Mouse (Mus musculus) limb, embryonic 14.5 days (tissue): ENCODE results near the gene Asf1a. TPM values are rescaled to one million over a fixed set of nuclear protein-coding genes. Genes with fewer than 3 reads are reported as not detected.

Source experiments
- ATAC-seq: fragments of 200-750 bp; cut with Nextera tagmentation; 2 replicates; pipeline ENCODE4 v1.8.0; 2017; ENCODE audit warnings: low read depth, moderate number of reproducible peaks, moderate TSS enrichment; ENCODE audit not compliant: low FRiP score
- DNase-seq: peaks from one replicate; pipeline ENCODE4 v3.0.0-alpha.2; 2015; ENCODE audit warnings: low spot score
- H3K27ac ChIP-seq: fragments of 300-500 bp; sonication (generic); replicated peaks from 2 replicates; pipeline ENCODE4 v1.5.1; 2014; ENCODE audit warnings: low read depth, mild to moderate bottlenecking, low read length, moderate library complexity, mixed read lengths
- H3K27me3 ChIP-seq: fragments of 300-500 bp; sonication (generic); 2 replicates; pipeline ENCODE4 v1.6.1; 2014; ENCODE audit warnings: low read length, mixed read lengths; ENCODE audit not compliant: control insufficient read depth, insufficient read depth
- H3K36me3 ChIP-seq: fragments of 300-500 bp; sonication (generic); 2 replicates; pipeline ENCODE4 v1.6.1; 2014; ENCODE audit warnings: mild to moderate bottlenecking, low read length, moderate library complexity, mixed read lengths; ENCODE audit not compliant: control insufficient read depth, insufficient read depth
- H3K4me1 ChIP-seq: fragments of 300-500 bp; sonication (generic); 2 replicates; pipeline ENCODE4 v1.6.1; 2014; ENCODE audit warnings: antibody characterized with exemption, low read length, mixed read lengths; ENCODE audit not compliant: control insufficient read depth, insufficient read depth
- H3K4me2 ChIP-seq: fragments of 300-500 bp; sonication (generic); replicated peaks from 2 replicates; pipeline ENCODE4 v1.6.1; 2014; ENCODE audit warnings: low read depth, mild to moderate bottlenecking, low read length, moderate library complexity; ENCODE audit not compliant: severe bottlenecking
- H3K4me3 ChIP-seq: fragments of 300-500 bp; sonication (generic); replicated peaks from 2 replicates; pipeline ENCODE4 v1.5.1; 2014; ENCODE audit warnings: low read length
- H3K9ac ChIP-seq: fragments of 300-500 bp; sonication (generic); 2 replicates; pipeline ENCODE4 v1.6.1; 2014; ENCODE audit warnings: mild to moderate bottlenecking, low read depth, low read length, moderate library complexity; ENCODE audit not compliant: severe bottlenecking
- H3K9me3 ChIP-seq: fragments of 300-500 bp; sonication (generic); 2 replicates; pipeline ENCODE4 v1.6.1; 2016; ENCODE audit warnings: low read length; ENCODE audit not compliant: control insufficient read depth
- POLR2A ChIP-seq: fragments of 200-500 bp; IDR thresholded peaks from 2 replicates; pipeline ENCODE4 v1.8.0; 2012; ENCODE audit warnings: inconsistent platforms, mild to moderate bottlenecking, moderate library complexity, borderline replicate concordance; ENCODE audit not compliant: insufficient read depth, insufficient read length; ENCODE audit errors: extremely low read depth
- WGBS: fragments of 180-500 bp; shearing (Covaris S2); extraction: QIAGEN DNeasy Blood & Tissue Kit; methylation state at CpG from one replicate; pipeline ENCODE4 v1.1.7; 2014; 5-methylcytosine and 5-hydroxymethylcytosine counted together
- polyA plus RNA-seq, 2 experiments: library from polyadenylated mRNA; depleted of rRNA in 1 of 2; stranded (reverse) in 1 of 2; unstranded in 1 of 2; fragments of >200 nt; fragmentation: Nextera tagmentation in 1 of 2; extraction: Ambion mirVana in 1 of 2; gene quantifications; 2 replicates each; pipeline versions ENCODE4 v1.2.1 to v1.2.3; 2012 to 2014

The Asf1a gene
- polyA plus RNA-seq, 2 experiments: 61.2 to 109 TPM

DNA sequence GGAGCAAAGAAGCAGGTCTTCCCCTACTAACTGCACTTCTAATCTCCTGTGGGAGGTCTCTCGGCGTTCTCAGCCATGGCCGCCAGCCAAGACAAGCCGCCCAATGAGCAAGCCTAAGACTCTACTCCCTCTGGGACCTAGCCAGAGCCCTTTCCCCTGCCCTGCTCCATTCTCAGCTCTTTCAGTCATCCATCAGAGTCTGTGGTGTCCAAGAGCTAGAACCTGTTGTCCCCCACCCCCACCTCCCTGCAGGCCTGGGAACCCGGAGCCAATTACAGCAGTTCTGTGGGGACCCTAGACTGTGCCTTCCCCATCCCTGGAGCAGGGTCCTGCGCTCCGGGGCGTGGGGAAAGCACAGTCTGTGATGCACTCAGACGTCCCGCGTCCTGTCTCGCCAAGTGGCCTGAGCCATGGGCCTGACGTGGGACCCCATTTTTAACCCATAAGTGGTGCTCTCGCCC, 15.9 kb upstream of the Asf1a start:
- WGBS: 20% methylated on average over 14 of the region's 14 CpGs
- Histone ChIP-seq H3K27me3 (no peaks in the 10 kb centered on the region), H3K4me1 (peaks cover 9% of the 10 kb centered on the region), H3K4me3 (peak overlapping the region; percentile 37), H3K36me3 (no peaks in the 10 kb centered on the region), H3K9ac (peak overlapping the region; percentile 53), H3K27ac (no peak overlapping the region; the same call in 1 of the 2 replicates), H3K4me2 (peak overlapping the region; percentile 75), H3K9me3 (no peaks in the 10 kb centered on the region)
- ATAC-seq (peak; percentile 75), DNase-seq (peak; percentile 75)
- TF ChIP-seq POLR2A: no peak

DNA sequence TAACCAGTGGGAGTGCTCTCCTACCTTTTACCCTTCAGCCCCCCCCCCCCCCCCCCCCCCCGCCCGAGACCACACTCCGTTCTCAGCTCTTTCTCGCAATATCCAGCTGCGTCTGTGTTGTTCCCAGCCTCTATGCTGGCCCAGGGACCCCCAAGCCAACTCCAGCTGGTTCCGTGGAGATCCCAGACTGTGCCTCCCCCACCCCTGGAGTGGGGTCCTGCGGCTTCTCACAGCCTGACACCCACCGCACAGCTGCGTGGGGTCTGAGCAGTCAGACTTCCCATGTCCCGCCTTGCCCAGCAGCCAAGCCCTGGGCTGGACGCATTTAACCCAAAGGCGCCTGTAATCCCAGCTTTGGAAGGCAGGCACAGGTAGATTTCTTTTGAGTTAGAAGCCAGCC, 15.5 kb upstream of the Asf1a start:
- no peaks in the 10 kb centered on the region for H3K9me3 ChIP-seq
- H3K4me2 ChIP-seq: peak overlapping the region; percentile 75
- H3K36me3 ChIP-seq: no peaks in the 10 kb centered on the region
- peak overlapping the region; percentile 53 for H3K9ac ChIP-seq
- H3K4me1 ChIP-seq: peaks cover 9% of the 10 kb centered on the region
- no peak overlapping the region for H3K27ac ChIP-seq
- no peak for DNase-seq
- no peaks in the 10 kb centered on the region for H3K27me3 ChIP-seq
- TF ChIP-seq POLR2A: no peak
- peak overlapping the region; percentile 37 for H3K4me3 ChIP-seq
- peak; percentile 31; the same call in 1 of the 2 replicates for ATAC-seq
- 15% methylated on average over 10 of the region's 12 CpGs for WGBS

DNA sequence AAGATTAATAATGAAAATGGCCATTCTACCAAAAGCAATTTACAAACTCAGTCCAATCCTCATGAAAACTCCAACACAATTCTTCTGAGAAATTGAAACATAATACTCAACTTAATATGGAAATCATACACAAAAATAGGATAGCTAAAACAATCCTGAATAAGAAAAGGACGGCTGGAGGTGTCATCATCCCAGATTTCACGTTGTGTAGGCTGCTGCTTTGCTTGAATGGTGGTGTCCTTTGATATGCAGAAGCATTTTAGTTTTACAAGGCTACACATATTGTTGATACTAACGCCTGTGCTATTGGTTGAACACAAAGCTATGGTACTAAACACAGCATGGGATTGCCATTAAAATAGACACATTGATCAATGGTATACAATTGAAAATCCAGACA, 10.8 kb upstream of the Asf1a start:
- 80% methylated on average over 3 of the region's 3 CpGs for WGBS
- no peaks in the 10 kb centered on the region for H3K36me3 ChIP-seq
- no peaks in the 10 kb centered on the region for H3K9me3 ChIP-seq
- DNase-seq (no peak), ATAC-seq (no peak)
- H3K9ac ChIP-seq: no peak overlapping the region
- H3K4me3 ChIP-seq: no peak overlapping the region
- no peaks in the 10 kb centered on the region for H3K27me3 ChIP-seq
- H3K4me2 ChIP-seq: no peak overlapping the region
- peaks cover 4% of the 10 kb centered on the region for H3K4me1 ChIP-seq
- no peak overlapping the region for H3K27ac ChIP-seq
- TF ChIP-seq POLR2A: no peak

DNA sequence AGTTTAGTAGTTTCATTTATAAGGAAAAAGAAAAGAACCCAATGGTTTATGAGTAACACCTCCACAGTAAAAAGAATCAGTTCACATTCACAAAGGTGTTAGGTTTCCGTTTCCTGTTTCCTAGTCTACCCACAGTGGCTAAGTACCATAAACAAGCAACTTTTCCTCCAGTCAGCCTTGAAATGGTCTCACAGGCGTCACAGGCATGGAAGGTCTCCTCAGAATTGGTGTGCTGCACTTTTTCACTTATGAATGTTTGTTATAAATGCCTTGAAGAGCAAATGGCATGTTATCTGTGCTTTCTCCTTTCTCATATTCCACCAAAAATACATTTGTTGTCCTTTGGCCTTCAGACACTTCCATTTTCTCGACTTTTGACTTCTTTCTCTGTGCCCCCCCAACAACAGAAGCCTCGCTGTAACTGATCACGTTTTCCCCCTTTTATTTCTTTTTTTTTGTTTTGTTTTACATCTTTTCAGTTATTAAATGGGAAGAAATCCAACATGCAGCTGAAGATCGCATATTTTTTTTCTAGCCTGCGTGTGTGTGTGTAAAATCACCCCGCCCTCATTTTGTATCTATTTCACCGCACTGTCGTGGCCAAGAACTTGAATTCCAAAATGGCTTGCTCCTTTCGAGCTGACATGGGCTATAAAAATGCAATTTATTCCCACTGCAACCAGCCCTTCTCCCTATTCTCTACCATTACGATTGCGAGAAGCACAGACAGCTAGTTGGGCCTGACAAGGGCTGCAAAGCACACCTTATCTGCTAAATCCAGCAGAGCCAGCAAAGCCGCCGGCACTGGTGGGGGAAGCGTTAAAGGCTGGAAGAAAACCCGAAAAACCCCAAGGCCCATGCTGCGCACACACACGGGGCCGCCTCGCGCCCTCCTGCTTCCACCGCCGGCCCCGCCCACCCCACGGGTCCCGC, 547 bp upstream of the Asf1a start:
- 5% methylated on average over 17 of the region's 27 CpGs for WGBS
- Histone ChIP-seq H3K4me2 (peak overlapping the region; percentile 56), H3K36me3 (0 out of 2 replicates have a peak, but pooled peaks cover 3% of the 10 kb centered on the region), H3K9me3 (no peaks in the 10 kb centered on the region), H3K4me1 (peaks cover 16% of the 10 kb centered on the region; the same call in 1 of the 2 replicates), H3K4me3 (peak overlapping the region; percentile 88), H3K27me3 (no peaks in the 10 kb centered on the region), H3K9ac (peak overlapping the region; percentile 59), H3K27ac (peak overlapping the region; percentile 99)
- DNase-seq (no peak), ATAC-seq (peak; percentile 48)
- TF ChIP-seq POLR2A: peak; percentile 26; the same call in 1 of the 2 replicates

DNA sequence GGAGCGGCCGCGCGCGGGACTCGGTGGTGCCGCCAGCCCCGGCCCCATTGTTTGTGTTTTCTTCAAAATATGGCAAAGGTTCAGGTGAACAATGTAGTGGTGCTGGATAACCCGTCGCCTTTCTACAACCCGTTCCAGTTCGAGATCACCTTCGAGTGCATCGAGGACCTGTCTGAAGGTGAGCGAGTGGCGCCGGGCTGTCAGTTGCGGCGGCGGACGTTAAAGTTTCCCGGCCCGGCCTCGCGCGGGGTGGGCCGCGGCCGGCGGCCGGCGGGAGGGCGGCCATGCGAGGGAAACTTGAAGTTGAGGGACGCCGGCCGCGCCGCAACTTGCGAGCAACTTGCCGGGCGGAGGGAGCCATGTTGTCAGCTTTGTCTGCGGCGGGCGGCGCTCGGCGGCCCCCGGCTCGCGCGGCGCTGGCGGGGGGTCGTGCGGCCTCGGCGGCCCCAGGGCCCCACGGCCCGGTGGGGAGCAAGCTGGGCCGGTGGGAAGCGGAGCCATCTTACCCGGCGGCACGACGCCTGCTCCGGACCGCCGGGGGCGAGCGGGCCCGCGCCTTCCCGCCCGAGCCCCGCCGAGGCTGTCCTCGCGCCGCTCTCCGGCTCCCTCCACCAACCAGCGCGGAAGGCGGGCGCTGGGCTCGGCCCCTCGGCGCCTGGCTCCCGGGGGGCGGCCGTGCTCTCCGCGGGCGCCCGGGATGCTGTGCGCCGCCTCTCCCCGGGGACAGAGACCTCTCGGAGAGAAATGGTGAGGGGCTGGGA, 744 bp downstream of the Asf1a start:
- H3K9me3 ChIP-seq: no peaks in the 10 kb centered on the region
- peak; percentile 17 for DNase-seq
- H3K4me3 ChIP-seq: peak overlapping the region; percentile 88
- H3K4me2 ChIP-seq: peak overlapping the region; percentile 60
- peak overlapping the region; percentile 99 for H3K27ac ChIP-seq
- 0 out of 2 replicates have a peak, but pooled peaks have one; percentile 14 for TF ChIP-seq POLR2A
- ATAC-seq: peak; percentile 5
- peaks cover 16% of the 10 kb centered on the region; the same call in 1 of the 2 replicates for H3K4me1 ChIP-seq
- H3K36me3 ChIP-seq: peaks cover 11% of the 10 kb centered on the region; the same call in 1 of the 2 replicates
- WGBS: under 1% methylated on average over 67 of the region's 99 CpGs
- H3K27me3 ChIP-seq: no peaks in the 10 kb centered on the region
- peak overlapping the region; percentile 96 for H3K9ac ChIP-seq
